18 mouse cellular contexts compared by ENCODE assay signal in the genomic region with DNA sequence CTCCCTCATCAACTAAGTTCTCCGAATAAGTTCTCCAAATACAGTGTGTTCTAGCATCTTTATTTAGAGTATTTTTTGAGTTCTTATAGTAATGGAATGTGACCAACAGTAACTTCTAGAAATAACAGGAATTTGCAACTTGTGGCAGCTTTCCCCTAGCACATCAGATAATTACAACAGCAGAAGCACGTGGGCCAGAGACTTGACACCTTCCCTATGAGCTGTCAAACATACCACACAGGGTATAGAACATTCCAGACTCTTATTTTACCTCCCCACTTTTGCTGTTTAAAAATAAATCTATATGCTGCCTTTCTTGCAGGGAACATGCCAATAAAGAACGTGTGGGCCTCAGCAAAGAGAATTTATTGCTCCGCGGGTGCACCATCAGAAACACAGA.
"Had no signal": no experiment of that assay in that cellular context is flagged by ENCODE, and none has a peak within 500 bp of the region (broad histone marks: within the 10 kb centered on the region; RNA-seq: fewer than 3 reads in every experiment).

No protein-coding gene starts in this region.

- DNase-seq: gastrocnemius, adult 2 months; gastrocnemius, postnatal 10 days; gastrocnemius, postnatal 25 days; heart, adult 2 months; heart, postnatal 14 days; heart, postnatal 4 days; kidney, adult 18-20 months; kidney, adult 8-10 months; kidney, postnatal 10 days; kidney, postnatal 25 days; kidney, postnatal 4 days; left cerebral cortex, postnatal 4 days had no signal

- ATAC-seq: forebrain, embryonic 16.5 days; hindbrain, embryonic 16.5 days; inflammation-experienced regulatory T-cells, adult 6 months; intestine, embryonic 15.5 days; intestine, postnatal 0 days; liver, embryonic 12.5 days had no signal
